Mouse (Mus musculus): ENCODE results near the gene Zbtb25.

The Zbtb25 gene

DNA sequence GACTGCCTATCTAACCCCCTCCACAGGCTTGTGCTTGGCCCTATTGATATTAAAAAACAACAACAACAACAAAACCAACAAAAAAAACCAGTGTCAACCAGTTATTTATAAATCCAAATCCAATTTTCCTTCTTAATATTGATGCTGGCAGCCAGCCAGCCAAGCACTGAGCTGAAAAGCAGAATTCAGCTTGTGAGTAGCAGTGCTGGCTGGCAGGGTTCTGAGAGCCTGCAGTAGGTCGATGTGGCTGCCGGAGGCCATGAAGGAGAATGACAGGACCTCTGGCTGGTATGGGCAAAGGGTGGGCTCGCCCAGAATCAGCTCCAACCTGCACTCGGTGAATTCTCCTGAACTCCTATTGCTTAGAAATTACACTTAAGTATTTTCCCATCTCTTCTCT, 65.2 kb downstream of the Zbtb25 start:
- no peak for DNase-seq (ENCODE audit: low read depth, low spot score)
- H3K36me3 ChIP-seq (ENCODE audit: control insufficient read depth, insufficient read depth, low read length, poor library complexity, severe bottlenecking): peaks cover 4% of the 10 kb centered on the region; the same call in 1 of the 2 replicates

DNA sequence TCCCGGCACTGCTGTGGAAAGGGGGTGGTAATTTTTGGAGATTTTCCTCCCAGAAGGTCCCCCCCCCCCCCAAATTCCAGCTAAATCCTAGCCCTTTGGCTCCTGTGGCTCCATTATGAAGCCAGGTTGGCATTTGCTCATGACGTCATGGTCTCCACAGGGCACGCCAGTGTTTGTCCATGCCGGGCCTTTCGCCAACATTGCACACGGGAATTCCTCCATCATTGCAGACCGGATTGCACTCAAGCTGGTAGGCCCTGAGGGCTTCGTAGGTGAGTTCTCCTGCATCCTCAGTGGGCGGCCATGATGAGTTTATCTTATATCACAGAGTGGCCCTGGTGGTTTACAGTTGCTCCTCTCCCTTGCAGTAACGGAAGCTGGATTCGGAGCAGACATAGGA, 65.9 kb downstream of the Zbtb25 start:
- Histone ChIP-seq H3K27me3 (ENCODE audit: control insufficient read depth, insufficient read depth, low read length, poor library complexity, severe bottlenecking) (no peaks in the 10 kb centered on the region), H3K36me3 (ENCODE audit: control insufficient read depth, insufficient read depth, low read length, poor library complexity, severe bottlenecking) (peaks cover 4% of the 10 kb centered on the region; the same call in 1 of the 2 replicates)
- DNase-seq (ENCODE audit: low read depth, low spot score): no peak

More for the DNA sequence above, 65.2 kb downstream of the Zbtb25 start:
- no peaks in the 10 kb centered on the region for H3K27me3 ChIP-seq (ENCODE audit: control insufficient read depth, insufficient read depth, low read length, poor library complexity, severe bottlenecking)

DNA sequence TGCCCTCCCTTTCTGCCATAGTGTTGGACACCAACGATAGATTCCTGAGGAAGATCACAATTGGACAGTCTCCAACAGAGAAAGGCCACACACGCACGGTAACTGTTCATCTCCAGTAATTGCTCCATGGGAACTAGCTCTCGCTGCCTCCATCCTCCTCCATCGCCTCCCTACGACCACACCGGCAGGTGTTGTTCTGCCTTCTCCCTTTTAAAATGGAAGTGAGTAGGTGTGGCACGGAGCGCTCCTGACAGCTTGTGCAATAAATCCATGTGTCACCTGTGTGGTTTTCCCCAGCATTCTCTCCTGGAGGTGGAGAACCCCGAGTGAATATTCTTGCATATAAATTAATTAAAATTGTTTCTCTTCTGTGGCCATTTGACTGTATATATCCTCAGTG, 69.0 kb downstream of the Zbtb25 start:
- Histone ChIP-seq H3K36me3 (ENCODE audit: control insufficient read depth, insufficient read depth, low read length, poor library complexity, severe bottlenecking) (peaks cover 11% of the 10 kb centered on the region), H3K27me3 (ENCODE audit: control insufficient read depth, insufficient read depth, low read length, poor library complexity, severe bottlenecking) (no peaks in the 10 kb centered on the region)
- DNase-seq (ENCODE audit: low read depth, low spot score): no peak

DNA sequence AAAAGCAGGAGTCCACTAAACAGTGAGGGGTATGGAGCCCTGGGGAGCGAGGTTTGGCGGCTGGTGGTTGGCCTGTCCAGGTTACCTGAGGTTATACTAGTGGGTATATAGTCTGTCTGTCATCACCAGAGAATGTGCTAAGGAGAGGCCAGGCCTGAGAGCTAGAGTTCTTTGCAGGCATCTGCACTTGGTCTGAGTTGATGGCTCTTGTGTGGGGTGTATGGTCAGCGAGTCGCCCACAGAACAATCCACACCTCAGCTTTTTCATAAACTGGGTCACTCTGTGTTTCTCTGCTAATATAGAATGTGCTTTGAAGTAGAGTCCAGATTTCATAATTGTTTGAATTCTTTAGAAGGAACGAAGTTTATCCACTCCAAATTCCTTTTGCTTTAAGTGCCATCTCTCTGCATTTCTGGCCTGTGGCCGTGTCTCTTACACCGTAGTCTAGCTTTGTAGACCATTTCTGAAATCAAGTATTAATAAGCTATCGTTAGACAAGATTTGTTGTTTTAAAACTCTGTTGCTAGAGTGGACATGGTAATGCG, 70.0 kb downstream of the Zbtb25 start:
- peaks cover 11% of the 10 kb centered on the region for H3K36me3 ChIP-seq (ENCODE audit: control insufficient read depth, insufficient read depth, low read length, poor library complexity, severe bottlenecking)
- H3K27me3 ChIP-seq (ENCODE audit: control insufficient read depth, insufficient read depth, low read length, poor library complexity, severe bottlenecking): no peaks in the 10 kb centered on the region
- DNase-seq (ENCODE audit: low read depth, low spot score): no peak

DNA sequence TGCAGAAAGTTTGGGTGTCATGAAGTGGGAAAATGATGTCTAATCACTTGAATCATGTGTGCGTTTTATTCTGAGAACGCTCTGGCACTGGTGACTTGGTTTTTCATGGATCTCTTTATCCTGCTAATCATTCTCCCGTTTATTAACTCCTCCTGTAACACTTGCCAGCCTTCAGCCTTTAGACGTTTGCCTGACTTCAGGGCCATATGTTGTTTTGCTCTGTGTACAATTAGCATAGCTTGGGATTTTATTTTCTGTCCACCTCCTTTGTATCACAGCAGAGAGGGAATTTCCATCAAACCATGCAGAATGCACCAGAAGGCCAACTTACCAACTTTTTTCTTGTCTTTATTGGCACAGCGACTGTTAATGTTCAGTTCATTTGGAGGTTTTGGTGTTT, 71.6 kb downstream of the Zbtb25 start:
- DNase-seq (ENCODE audit: low read depth, low spot score): no peak
- no peaks in the 10 kb centered on the region for H3K27me3 ChIP-seq (ENCODE audit: control insufficient read depth, insufficient read depth, low read length, poor library complexity, severe bottlenecking)
- H3K36me3 ChIP-seq (ENCODE audit: control insufficient read depth, insufficient read depth, low read length, poor library complexity, severe bottlenecking): peaks cover 8% of the 10 kb centered on the region
